Mouse (Mus musculus) lung, adult 2 months (tissue): ENCODE data around the gene Chmp2a.

Experiments used
- CTCF ChIP-seq: fragments of 200-500 bp; IDR thresholded peaks from 2 replicates; pipeline ENCODE4 v1.5.1; 2011; ENCODE audit warnings: mild to moderate bottlenecking, low read length, control low read depth; ENCODE audit not compliant: insufficient read depth
- POLR2A ChIP-seq: fragments of 200-500 bp; IDR thresholded peaks from 2 replicates; pipeline ENCODE4 v1.6.1; 2011; ENCODE audit warnings: low read depth, mild to moderate bottlenecking, control low read depth, low read length, borderline replicate concordance; ENCODE audit errors: extremely low read depth

- no peak for TF ChIP-seq POLR2A
- no peak for TF ChIP-seq CTCF
Observed at GRCm38 (mm10) chr7:12995862-12996261, 38.7 kb downstream of the Chmp2a start.
